Mouse (Mus musculus) left cerebral cortex, postnatal 25 days (tissue): Measurements from ENCODE around the gene Calml3. TPM values are rescaled to one million over a fixed set of nuclear protein-coding genes. Genes with fewer than 3 reads are reported as not detected.
"Not testable (repeated sequence)": the region's sequence is repeated elsewhere in the genome, so short reads cannot be mapped to it uniquely, and the experiment has no call there.

ENCODE experiments used
- DNase-seq, 2 experiments: peaks; one replicate each; pipeline ENCODE4 v3.0.0; 2022; ENCODE audit warnings: low spot score in 2 of 2, mixed read lengths in 1 of 2
- intact Hi-C: fragments of 180-260 bp; cut with DNase I; formaldehyde crosslinking; loops from one replicate; pipeline ENCODE4 v1.15.1; 2025
- total RNA-seq, 2 experiments: library from RNA; stranded (reverse); gene quantifications; 2 replicates each; pipeline ENCODE4 v1.2.3; 2021

The Calml3 gene
- total RNA-seq = not detected

GRCm38 (mm10) chr13:3804186-3804585 is at the start of gene Calml3:
Calml3 (minus strand) TSS chr13:3804316.
- no peak for DNase-seq
- intact Hi-C loops = no loop called here

- intact Hi-C loops = no loop called here
- DNase-seq = no peak
Measured at GRCm38 (mm10) chr13:3850330-3850729, 46.2 kb upstream of the Calml3 start.

GRCm38 (mm10) chr13:3840662-3841061 is 36.5 kb upstream of the Calml3 start:
- intact Hi-C loops, DNase-seq: not testable (repeated sequence)

- intact Hi-C loops, DNase-seq: not testable (repeated sequence)
Measured at GRCm38 (mm10) chr13:3837312-3837807, 33.2 kb upstream of the Calml3 start, which contains the start of gene Calm4. Calm4 (plus strand) TSS chr13:3837757.

GRCm38 (mm10) chr13:3833644-3834043 is 29.5 kb upstream of the Calml3 start:
- intact Hi-C loops, DNase-seq: not testable (repeated sequence)

GRCm38 (mm10) chr13:3832450-3832849 is 28.3 kb upstream of the Calml3 start:
- intact Hi-C loops = no loop called here
- DNase-seq = no peak

GRCm38 (mm10) chr13:3831994-3832393 is 27.9 kb upstream of the Calml3 start:
- no peak for DNase-seq
- intact Hi-C loops = no loop called here

- intact Hi-C loops = no loop called here
- DNase-seq = no peak
Measured at GRCm38 (mm10) chr13:3831546-3831945, 27.4 kb upstream of the Calml3 start.

GRCm38 (mm10) chr13:3825726-3826125 is 21.6 kb upstream of the Calml3 start:
- DNase-seq = no peak
- intact Hi-C loops = no loop called here

- intact Hi-C loops = no loop called here
- DNase-seq = no peak
Measured at GRCm38 (mm10) chr13:3822105-3822504, 18.0 kb upstream of the Calml3 start.

GRCm38 (mm10) chr13:3818740-3819076 is 14.6 kb upstream of the Calml3 start:
- intact Hi-C loops = no loop called here
- no peak for DNase-seq

GRCm38 (mm10) chr13:3818012-3818739 is 14.1 kb upstream of the Calml3 start:
- no peak for DNase-seq
- intact Hi-C loops = no loop called here

- no peak for DNase-seq
- intact Hi-C loops = no loop called here
Measured at GRCm38 (mm10) chr13:3807131-3807827, 3.2 kb upstream of the Calml3 start.

GRCm38 (mm10) chr13:3805638-3806037 is 1.5 kb upstream of the Calml3 start:
- intact Hi-C loops = no loop called here
- no peak for DNase-seq

- no peak for DNase-seq
- intact Hi-C loops = no loop called here
Measured at GRCm38 (mm10) chr13:3805132-3805531, 1.0 kb upstream of the Calml3 start.

GRCm38 (mm10) chr13:3799386-3799785 is 4.7 kb downstream of the Calml3 start:
- intact Hi-C loops = no loop called here
- no peak for DNase-seq

GRCm38 (mm10) chr13:3798751-3799150 is 5.4 kb downstream of the Calml3 start:
- no peak for DNase-seq
- intact Hi-C loops = no loop called here

- intact Hi-C loops = no loop called here
- no peak for DNase-seq
Measured at GRCm38 (mm10) chr13:3796649-3797048, 7.5 kb downstream of the Calml3 start.

GRCm38 (mm10) chr13:3789531-3789930 is 14.6 kb downstream of the Calml3 start:
- DNase-seq = no peak
- intact Hi-C loops = no loop called here

- DNase-seq = no peak
- intact Hi-C loops = no loop called here
Measured at GRCm38 (mm10) chr13:3788588-3788987, 15.5 kb downstream of the Calml3 start.

GRCm38 (mm10) chr13:3787644-3788043 is 16.5 kb downstream of the Calml3 start:
- intact Hi-C loops = no loop called here
- DNase-seq = no peak
